Mouse (Mus musculus) embryo, embryonic 11 days (tissue): ENCODE measurements at regions not wholly inside any gene's neighbourhood (a gene's known extent, or its start where the extent isn't known, plus 50 kb on each side); places are given as distances from the start of the nearest gene placed in this dataset.

ENCODE experiments used
- DNase-seq: peaks from one replicate; pipeline ENCODE4 v3.0.0-alpha.2; 2015

DNA sequence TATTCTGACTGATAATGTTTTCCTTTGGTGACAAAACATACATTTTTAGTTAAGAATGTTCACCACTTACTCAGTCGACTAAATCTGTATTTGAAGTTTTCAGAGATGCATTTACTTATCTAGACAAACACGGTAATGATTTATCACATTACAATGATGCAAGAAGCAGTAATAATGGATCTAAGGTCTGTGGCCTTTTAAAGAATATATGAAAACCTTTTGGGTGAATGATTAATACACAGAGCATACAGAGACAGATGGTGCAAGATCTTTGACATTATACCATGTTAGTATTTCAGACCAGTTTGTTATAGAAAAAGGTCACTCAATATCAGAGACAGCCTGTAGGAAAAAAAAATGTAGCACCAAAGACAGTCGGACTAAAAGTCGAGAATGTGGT lies 1004.2 kb upstream of the Ncam2 start:
- no peak for DNase-seq

DNA sequence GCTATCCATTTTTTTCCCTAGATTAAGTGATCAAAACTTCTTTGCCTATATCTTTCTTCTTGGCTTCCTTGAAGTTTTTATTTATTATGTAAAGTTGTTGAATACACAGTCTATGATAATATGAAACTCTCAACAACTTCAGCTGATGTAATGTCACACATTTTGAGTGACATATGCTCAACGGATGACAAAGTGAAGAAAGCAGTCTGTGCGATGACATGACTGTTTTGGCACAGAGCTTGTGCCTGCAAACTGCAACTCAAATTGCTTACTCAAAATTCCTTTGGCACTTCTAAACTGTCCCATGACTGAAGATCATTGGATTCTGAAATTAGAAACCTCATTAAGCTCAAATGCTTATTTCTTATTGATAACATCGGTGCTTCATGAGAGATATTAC lies 997.7 kb upstream of the Ncam2 start:
- DNase-seq = no peak

DNA sequence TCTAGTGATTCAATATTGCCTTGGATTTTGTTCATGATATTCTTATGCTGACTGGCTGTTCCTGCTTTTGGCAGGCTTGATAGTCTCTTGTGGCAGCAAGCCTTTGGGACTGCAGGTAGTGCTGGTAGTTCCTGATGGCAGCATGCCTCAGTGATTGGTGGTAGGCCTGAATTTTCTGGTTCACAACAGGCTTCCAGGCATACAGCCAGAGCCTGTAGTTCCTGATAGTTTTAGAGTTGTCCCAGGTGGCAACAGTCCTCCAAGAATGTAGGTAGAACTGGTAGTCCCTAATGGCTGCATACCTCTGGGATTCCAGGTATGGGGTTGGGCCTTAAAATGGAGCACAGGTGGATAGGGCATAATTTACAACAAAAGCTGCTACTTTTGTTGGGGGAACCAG lies 987.7 kb upstream of the Ncam2 start:
- DNase-seq = no peak

DNA sequence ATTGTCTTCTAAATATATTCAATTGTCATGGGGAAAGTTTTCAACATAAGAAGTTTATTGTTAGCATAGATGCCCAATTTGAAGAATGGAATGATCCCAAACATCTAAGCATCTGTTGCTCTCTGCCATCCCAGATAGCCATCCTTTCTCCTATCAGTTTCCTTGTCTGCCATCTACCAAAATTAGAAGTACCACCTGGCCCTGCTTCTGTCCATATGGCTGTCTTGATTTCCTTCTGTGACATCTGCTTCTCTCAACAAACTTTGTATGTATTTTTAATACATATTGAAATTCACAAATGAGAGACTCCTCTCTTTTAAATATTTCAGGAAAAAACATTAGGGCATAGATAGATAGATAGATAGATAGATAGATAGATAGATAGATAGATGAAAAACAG lies 945.1 kb upstream of the Ncam2 start:
- no peak for DNase-seq

DNA sequence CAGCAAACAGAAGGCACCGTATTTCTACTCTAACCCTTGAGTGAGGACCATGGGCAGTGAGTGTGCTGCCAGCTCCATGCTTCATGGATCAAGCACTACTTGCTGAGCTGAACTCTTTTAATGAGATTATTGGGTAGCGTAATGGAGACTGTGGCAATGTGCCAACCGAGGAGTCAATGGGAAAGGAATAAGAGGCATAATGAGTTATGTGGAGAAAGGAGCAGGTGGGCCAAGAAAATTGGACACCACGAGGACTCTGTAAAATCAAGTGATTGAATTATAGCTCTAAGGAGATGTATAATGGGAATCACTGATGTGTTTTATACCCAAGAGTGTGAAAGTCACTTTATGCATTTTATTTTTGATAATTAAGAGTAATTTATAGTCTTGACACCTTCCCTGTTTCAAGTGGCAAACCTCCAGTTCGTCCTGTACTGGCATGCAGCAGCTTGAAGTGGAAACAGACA lies 934.3 kb upstream of the Ncam2 start:
- peak; percentile 2 for DNase-seq

DNA sequence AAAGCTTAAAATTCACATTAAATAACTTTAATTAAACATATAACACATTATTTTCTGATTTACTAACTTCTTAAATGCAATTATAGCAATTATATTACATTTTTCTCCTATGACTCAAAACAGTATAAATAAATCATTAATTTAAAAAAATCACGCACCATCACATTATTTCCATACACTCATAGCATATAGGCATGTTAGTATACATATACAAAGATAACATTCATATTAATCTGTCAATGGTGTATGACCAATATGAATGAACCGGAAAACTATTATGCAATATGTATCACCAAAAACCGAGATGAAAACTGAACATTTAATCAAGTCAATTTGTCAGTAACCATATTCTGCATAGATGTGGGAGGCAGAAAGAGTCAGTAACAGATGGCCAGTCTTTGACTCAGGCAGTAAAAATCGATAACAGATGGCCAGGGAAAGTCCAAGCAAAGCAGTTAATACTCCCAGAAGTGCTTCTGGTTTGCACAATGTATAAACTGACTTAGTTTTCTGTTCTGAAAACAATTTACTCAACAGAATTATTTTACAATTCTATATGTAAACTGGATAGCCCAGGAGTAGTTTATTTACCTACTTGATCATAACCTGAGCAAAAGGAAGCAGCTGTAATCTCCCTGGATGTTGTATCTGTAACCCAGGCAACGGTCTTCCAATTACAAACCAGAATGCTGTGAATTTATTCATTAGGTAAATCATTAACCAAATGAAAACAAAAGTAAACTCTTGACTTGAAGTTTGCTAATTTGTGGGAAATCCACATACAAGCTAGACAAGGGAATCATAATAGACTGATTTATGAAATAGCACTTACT lies 928.0 kb upstream of the Ncam2 start:
- DNase-seq = peak; percentile 43
